Mouse (Mus musculus) cortical plate, adult 2 months (tissue): ENCODE measurements around the gene Gng2.

Source experiments
- CTCF ChIP-seq: fragments of 200-500 bp; IDR thresholded peaks from 2 replicates; pipeline ENCODE4 v1.5.1; 2011; ENCODE audit warnings: mild to moderate bottlenecking, control low read depth, low read length; ENCODE audit not compliant: insufficient read depth; ENCODE audit errors: extremely low read depth
- POLR2A ChIP-seq: fragments of 200-500 bp; IDR thresholded peaks from 2 replicates; pipeline ENCODE4 v1.6.1; 2011; ENCODE audit warnings: mild to moderate bottlenecking, low read length, control low read depth; ENCODE audit not compliant: insufficient read depth; ENCODE audit errors: extremely low read depth

GRCm38 (mm10) chr14:19825481-19825880 is 151.9 kb downstream of the Gng2 start:
- TF ChIP-seq POLR2A (no peak), CTCF (no peak)
